Mouse (Mus musculus): ENCODE measurements at regions not wholly inside any gene's neighbourhood (a gene's known extent, or its start where the extent isn't known, plus 50 kb on each side); places are given as distances from the start of the nearest gene placed in this dataset.

GRCm38 (mm10) chr3:39900207-39900606 lies 630.9 kb upstream of the Intu start:
- H3K9me3 ChIP-seq (replicated peaks), result no peaks in the 10 kb centered on the region
- no peak overlapping the region for H3K4me3 ChIP-seq (replicated peaks)
- DNase-seq, result no peak
- H3K27ac ChIP-seq, result no peak overlapping the region
- 34% methylated on average over 2 of the region's 2 CpGs for WGBS (ENCODE audit: insufficient replicate concordance)
- no peak overlapping the region for H3K9ac ChIP-seq
- H3K4me1 ChIP-seq (replicated peaks), result no peaks in the 10 kb centered on the region
- H3K4me2 ChIP-seq, result no peak overlapping the region
- H3K27me3 ChIP-seq, result no peaks in the 10 kb centered on the region
- H3K36me3 ChIP-seq, result no peaks in the 10 kb centered on the region
- ATAC-seq (ENCODE audit: low read depth), result no peak

GRCm38 (mm10) chr3:39904377-39904776 lies 626.7 kb upstream of the Intu start:
- H3K9me3 ChIP-seq (replicated peaks), result no peaks in the 10 kb centered on the region
- no peak overlapping the region for H3K4me2 ChIP-seq
- H3K9ac ChIP-seq, result no peak overlapping the region
- WGBS (ENCODE audit: insufficient replicate concordance), result 41% methylated on average over 3 of the region's 3 CpGs
- H3K4me1 ChIP-seq (replicated peaks), result no peaks in the 10 kb centered on the region
- no peak overlapping the region for H3K27ac ChIP-seq
- no peaks in the 10 kb centered on the region for H3K27me3 ChIP-seq
- ATAC-seq (ENCODE audit: low read depth) (no peak), DNase-seq (no peak)
- no peak overlapping the region for H3K4me3 ChIP-seq (replicated peaks)
- no peaks in the 10 kb centered on the region for H3K36me3 ChIP-seq

DNA sequence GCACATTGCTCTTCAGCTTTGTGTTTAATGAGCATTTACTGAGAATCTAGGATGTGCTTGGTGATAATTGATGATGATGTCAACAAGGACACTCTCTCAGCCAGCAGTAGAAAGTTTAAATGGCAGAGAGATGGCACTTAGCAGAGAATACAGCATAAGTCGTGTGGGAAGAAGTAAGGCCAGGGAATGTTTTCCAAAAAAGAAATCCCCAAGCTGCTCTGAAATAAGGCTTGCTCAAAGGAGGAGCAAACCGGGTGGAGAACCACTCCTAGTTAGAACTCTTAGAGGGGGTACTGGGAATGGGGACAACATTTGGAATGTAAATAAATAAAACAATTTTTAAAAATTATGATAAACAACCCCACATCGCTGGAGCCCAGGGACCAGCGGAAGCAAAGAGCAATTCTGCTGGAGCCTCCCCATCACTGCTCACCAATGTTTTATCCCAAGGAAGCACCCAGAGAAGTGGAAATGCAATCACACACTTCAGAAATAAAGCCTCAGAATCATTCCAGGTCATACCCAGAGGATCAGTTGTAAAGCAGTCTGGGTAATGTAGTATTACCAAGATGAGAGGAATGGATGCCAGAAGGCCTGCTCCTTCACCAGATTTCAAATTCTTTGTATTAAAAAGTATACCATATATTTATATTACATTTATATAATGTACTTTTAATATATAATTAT lies 622.3 kb upstream of the Intu start:
- DNase-seq (no peak), ATAC-seq (ENCODE audit: low read depth) (no peak)
- no peak overlapping the region for H3K27ac ChIP-seq
- no peaks in the 10 kb centered on the region for H3K27me3 ChIP-seq
- no peak overlapping the region for H3K4me3 ChIP-seq (replicated peaks)
- WGBS (ENCODE audit: insufficient replicate concordance), result 62% methylated on average over 4 of the region's 4 CpGs
- H3K4me1 ChIP-seq (replicated peaks), result no peaks in the 10 kb centered on the region
- no peaks in the 10 kb centered on the region for H3K36me3 ChIP-seq
- no peaks in the 10 kb centered on the region for H3K9me3 ChIP-seq (replicated peaks)
- no peak overlapping the region for H3K9ac ChIP-seq
- no peak overlapping the region for H3K4me2 ChIP-seq

GRCm38 (mm10) chr3:39909642-39910041 lies 621.4 kb upstream of the Intu start:
- Histone ChIP-seq H3K27ac (no peak overlapping the region), H3K27me3 (no peaks in the 10 kb centered on the region), H3K9ac (no peak overlapping the region), H3K4me2 (no peak overlapping the region), H3K4me1 (replicated peaks) (no peaks in the 10 kb centered on the region), H3K9me3 (replicated peaks) (no peaks in the 10 kb centered on the region), H3K36me3 (no peaks in the 10 kb centered on the region), H3K4me3 (replicated peaks) (no peak overlapping the region)
- 51% methylated on average over 1 of the region's 1 CpGs for WGBS (ENCODE audit: insufficient replicate concordance)
- no peak for DNase-seq
- ATAC-seq (ENCODE audit: low read depth), result no peak

GRCm38 (mm10) chr3:39918601-39919000 lies 612.5 kb upstream of the Intu start:
- no peak for DNase-seq
- no peak for ATAC-seq (ENCODE audit: low read depth)
- H3K4me1 ChIP-seq (replicated peaks), result no peaks in the 10 kb centered on the region
- H3K4me3 ChIP-seq (replicated peaks), result no peak overlapping the region
- 0 out of 2 replicates have a peak, but pooled peaks cover 2% of the 10 kb centered on the region for H3K9me3 ChIP-seq (replicated peaks)
- 56% methylated on average over 2 of the region's 2 CpGs for WGBS (ENCODE audit: insufficient replicate concordance)
- H3K27ac ChIP-seq, result no peak overlapping the region
- no peak overlapping the region for H3K4me2 ChIP-seq
- H3K36me3 ChIP-seq, result no peaks in the 10 kb centered on the region
- no peaks in the 10 kb centered on the region for H3K27me3 ChIP-seq
- H3K9ac ChIP-seq, result no peak overlapping the region

DNA sequence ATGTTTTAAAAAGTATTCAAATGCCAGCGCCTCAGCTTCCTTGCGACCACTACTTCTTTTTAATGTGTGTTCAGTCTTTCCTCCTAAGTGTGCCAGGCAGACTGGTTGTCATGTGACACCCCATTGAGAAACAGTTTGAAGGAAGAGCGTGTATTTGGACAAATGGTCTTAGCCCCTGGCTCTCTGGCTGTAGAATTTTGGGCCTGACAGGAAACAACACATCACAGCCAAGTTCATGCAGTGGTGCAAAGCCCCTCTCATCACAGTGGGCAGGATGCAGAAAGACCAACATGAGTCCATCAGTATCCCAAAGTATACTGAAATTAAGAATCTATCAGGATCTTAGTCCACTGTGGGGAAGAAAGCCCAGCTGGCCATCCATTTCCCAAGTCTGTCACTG lies 605.6 kb upstream of the Intu start:
- H3K27ac ChIP-seq, result no peak overlapping the region
- no peaks in the 10 kb centered on the region for H3K27me3 ChIP-seq
- 0 out of 2 replicates have a peak, but pooled peaks cover 4% of the 10 kb centered on the region for H3K9me3 ChIP-seq (replicated peaks)
- DNase-seq (no peak), ATAC-seq (ENCODE audit: low read depth) (no peak)
- H3K9ac ChIP-seq, result no peak overlapping the region
- H3K4me2 ChIP-seq, result no peak overlapping the region
- 74% methylated on average over 3 of the region's 3 CpGs for WGBS (ENCODE audit: insufficient replicate concordance)
- no peak overlapping the region for H3K4me3 ChIP-seq (replicated peaks)
- no peaks in the 10 kb centered on the region for H3K36me3 ChIP-seq
- no peaks in the 10 kb centered on the region for H3K4me1 ChIP-seq (replicated peaks)

DNA sequence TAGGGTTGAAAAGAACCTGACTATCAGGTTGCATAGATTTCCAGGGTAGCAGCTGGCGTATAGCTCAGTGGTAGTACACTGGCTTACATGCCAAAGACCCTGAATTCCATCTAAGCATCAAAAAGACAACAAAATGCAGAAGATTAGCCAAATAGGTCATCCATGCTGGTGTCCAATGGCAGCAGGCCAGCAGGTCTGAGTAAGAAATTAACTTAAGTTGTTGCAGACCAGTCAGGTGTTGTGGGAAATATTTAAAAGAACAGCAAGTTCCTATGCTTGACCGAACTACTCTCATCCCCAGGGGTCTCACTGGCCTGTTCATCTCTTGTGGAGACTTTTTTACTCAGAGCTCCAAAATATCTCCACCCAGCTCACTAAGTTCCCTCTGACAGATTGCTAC lies 602.7 kb upstream of the Intu start:
- Histone ChIP-seq H3K4me3 (replicated peaks) (no peak overlapping the region), H3K36me3 (no peaks in the 10 kb centered on the region), H3K27me3 (no peaks in the 10 kb centered on the region), H3K9me3 (replicated peaks) (0 out of 2 replicates have a peak, but pooled peaks cover 4% of the 10 kb centered on the region), H3K9ac (no peak overlapping the region), H3K4me2 (no peak overlapping the region), H3K27ac (no peak overlapping the region), H3K4me1 (replicated peaks) (no peaks in the 10 kb centered on the region)
- no peak for DNase-seq
- WGBS (ENCODE audit: insufficient replicate concordance), result 75% methylated on average over 2 of the region's 2 CpGs
- ATAC-seq (ENCODE audit: low read depth), result no peak

DNA sequence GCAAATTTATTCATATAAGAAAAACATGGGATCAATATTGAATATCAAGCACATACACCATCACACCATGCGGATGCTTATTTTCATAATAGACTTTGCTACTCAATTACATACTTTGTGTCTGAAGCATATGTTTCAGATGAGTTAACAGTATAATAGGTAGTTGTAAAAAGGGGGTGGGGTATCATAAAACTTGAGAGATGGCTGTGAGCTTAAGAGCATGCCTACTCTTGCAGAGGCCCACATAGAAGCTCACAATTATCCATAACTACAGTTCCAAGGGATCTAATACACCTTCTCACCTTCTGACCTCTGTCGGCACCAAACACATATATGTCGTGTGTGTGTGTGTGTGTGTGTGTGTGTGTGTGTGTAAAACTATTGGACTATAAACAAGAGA lies 597.7 kb upstream of the Intu start:
- ATAC-seq (ENCODE audit: low read depth), result no peak
- Histone ChIP-seq H3K9me3 (replicated peaks) (0 out of 2 replicates have a peak, but pooled peaks cover 4% of the 10 kb centered on the region), H3K27me3 (no peaks in the 10 kb centered on the region), H3K9ac (no peak overlapping the region), H3K4me2 (no peak overlapping the region), H3K27ac (no peak overlapping the region), H3K36me3 (no peaks in the 10 kb centered on the region), H3K4me3 (replicated peaks) (no peak overlapping the region), H3K4me1 (replicated peaks) (no peaks in the 10 kb centered on the region)
- WGBS (ENCODE audit: insufficient replicate concordance), result 67% methylated on average over 3 of the region's 3 CpGs
- no peak for DNase-seq

DNA sequence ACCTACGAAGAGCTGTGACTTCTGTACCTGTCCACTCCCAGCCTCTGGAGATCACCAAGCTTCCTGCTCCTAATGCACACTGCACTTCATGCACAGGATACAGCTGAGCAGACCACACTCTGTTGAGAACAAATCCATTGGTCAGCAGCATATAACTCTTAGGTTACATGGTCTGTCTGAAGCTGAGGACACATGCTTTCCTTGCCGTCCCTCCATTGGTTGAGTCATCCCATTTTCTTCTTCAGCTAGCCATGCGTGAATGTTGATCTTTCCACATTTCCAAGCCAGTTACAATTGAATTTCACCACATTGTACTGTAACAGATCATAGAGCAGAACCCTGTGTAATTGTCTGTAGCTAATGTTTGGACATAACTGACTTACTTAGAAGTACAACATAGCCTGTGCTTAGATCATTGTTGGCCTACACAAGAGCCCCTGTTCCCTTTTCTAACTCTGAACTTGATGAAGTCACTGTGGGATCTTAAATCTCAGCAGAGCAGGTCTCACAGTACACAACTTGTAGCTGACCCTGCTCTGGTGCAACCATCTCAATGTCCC lies 593.3 kb upstream of the Intu start:
- ATAC-seq (ENCODE audit: low read depth), result no peak
- 68% methylated on average over 3 of the region's 3 CpGs for WGBS (ENCODE audit: insufficient replicate concordance)
- Histone ChIP-seq H3K4me3 (replicated peaks) (no peak overlapping the region), H3K36me3 (no peaks in the 10 kb centered on the region), H3K27ac (no peak overlapping the region), H3K9ac (no peak overlapping the region), H3K27me3 (no peaks in the 10 kb centered on the region), H3K4me2 (no peak overlapping the region), H3K9me3 (replicated peaks) (no peaks in the 10 kb centered on the region), H3K4me1 (replicated peaks) (no peaks in the 10 kb centered on the region)
- no peak for DNase-seq

- no peaks in the 10 kb centered on the region for H3K9me3 ChIP-seq (replicated peaks)
- no peak overlapping the region for H3K4me2 ChIP-seq
- H3K4me1 ChIP-seq (replicated peaks), result no peaks in the 10 kb centered on the region
- no peaks in the 10 kb centered on the region for H3K27me3 ChIP-seq
- no peak overlapping the region for H3K27ac ChIP-seq
- 54% methylated on average over 3 of the region's 3 CpGs for WGBS (ENCODE audit: insufficient replicate concordance)
- H3K4me3 ChIP-seq (replicated peaks), result no peak overlapping the region
- ATAC-seq (ENCODE audit: low read depth) (no peak), DNase-seq (no peak)
- H3K36me3 ChIP-seq, result no peaks in the 10 kb centered on the region
- H3K9ac ChIP-seq, result no peak overlapping the region
These were observed 586.5 kb upstream of the Intu start for GRCm38 (mm10) chr3:39944581-39944980.

DNA sequence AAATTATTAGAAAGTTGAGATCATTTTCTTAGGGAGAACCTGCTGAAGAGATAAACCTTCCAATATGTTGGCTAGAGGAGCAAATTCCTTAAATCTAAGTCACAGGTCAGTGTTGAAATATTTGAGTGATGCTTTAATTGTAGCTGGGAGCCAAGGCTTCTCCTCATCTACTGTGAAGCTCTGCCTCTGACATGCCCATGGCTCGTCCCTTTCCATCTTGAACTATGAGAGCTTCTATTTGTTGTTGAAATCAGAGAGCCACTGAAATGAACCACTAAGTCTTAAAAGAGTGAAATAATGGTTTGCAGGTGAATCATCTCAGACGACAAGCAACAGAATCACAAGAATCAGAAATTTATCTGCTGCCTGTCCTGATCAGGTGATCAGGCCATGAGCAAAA lies 579.0 kb upstream of the Intu start:
- no peak overlapping the region for H3K4me2 ChIP-seq
- no peak for ATAC-seq (ENCODE audit: low read depth)
- no peaks in the 10 kb centered on the region for H3K27me3 ChIP-seq

GRCm38 (mm10) chr3:39952556-39952955 lies 578.5 kb upstream of the Intu start:
- DNase-seq (no peak), ATAC-seq (ENCODE audit: low read depth) (no peak)
- no peak overlapping the region for H3K27ac ChIP-seq
- 70% methylated on average over 1 of the region's 1 CpGs for WGBS (ENCODE audit: insufficient replicate concordance)
- H3K4me2 ChIP-seq, result no peak overlapping the region
- H3K4me3 ChIP-seq (replicated peaks), result no peak overlapping the region
- H3K9ac ChIP-seq, result no peak overlapping the region
- H3K4me1 ChIP-seq (replicated peaks), result no peaks in the 10 kb centered on the region
- H3K27me3 ChIP-seq, result no peaks in the 10 kb centered on the region
- no peaks in the 10 kb centered on the region for H3K36me3 ChIP-seq
- no peaks in the 10 kb centered on the region for H3K9me3 ChIP-seq (replicated peaks)

More for the DNA sequence above, 579.0 kb upstream of the Intu start:
- 59% methylated on average over 2 of the region's 2 CpGs for WGBS (ENCODE audit: insufficient replicate concordance)
- Histone ChIP-seq H3K36me3 (no peaks in the 10 kb centered on the region), H3K4me1 (replicated peaks) (no peaks in the 10 kb centered on the region), H3K9me3 (replicated peaks) (no peaks in the 10 kb centered on the region), H3K4me3 (replicated peaks) (no peak overlapping the region), H3K27ac (no peak overlapping the region), H3K9ac (no peak overlapping the region)
- no peak for DNase-seq

Data from liver, embryonic 13.5 days (tissue).